Mouse (Mus musculus): ENCODE results near the gene Tmprss7.

Tmprss7 gene

DNA sequence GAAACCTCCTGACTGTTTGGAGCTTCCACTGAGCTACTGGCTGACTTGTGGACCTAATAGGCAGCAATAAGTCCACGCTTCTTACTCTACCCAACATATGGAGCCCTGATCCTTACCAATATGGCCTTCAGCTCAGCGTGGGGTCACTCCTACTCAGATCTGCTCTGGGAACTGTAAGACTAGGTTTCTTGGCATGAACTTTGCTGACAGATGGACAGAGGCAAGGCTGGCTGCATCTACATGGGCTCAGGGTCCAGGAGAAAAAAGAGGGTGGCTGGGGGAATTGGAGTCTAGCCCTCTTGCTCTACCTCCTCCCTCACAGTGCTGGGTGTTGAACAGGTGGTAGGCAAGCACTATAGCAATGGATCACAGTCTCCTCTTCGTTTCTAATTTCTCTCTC, 6.6 kb downstream of the Tmprss7 start:
- no peak for DNase-seq (ENCODE audit: inconsistent age in 2 of 2, low spot score in 1 of 2)

DNA sequence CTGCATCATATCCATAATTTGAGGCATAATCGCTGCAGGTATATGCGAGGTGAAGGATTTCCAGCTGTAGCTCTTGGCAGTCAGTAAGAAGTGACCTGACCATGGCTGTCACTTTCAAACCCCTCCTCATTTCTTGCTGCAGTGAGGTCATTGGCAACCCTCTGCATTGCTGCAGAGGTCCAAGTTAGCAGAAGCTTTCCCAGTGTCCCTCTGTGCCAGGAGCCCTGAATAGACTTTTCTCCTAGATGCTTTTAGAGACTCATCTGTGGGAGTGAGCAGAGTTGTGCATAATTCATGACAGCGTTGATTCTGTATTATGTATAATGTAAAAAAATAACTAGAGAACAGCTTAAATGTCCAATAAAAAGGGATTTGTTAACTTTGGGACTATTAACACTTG, 8.2 kb downstream of the Tmprss7 start:
- no peak for DNase-seq (ENCODE audit: inconsistent age in 2 of 2, low spot score in 1 of 2)

GRCm38 (mm10) chr16:45684815-45685214, 8.6 kb downstream of the Tmprss7 start:
- peak; percentile 58 to 91 for DNase-seq (ENCODE audit: inconsistent age in 2 of 2, low spot score in 1 of 2)

GRCm38 (mm10) chr16:45676462-45676861, 17.0 kb downstream of the Tmprss7 start:
- peak in 1 of 2 experiments; percentile 71 for DNase-seq (ENCODE audit: inconsistent age in 2 of 2, low spot score in 1 of 2)

GRCm38 (mm10) chr16:45670005-45670404, 23.5 kb downstream of the Tmprss7 start:
- peak; percentile 71 to 83 for DNase-seq (ENCODE audit: inconsistent age in 2 of 2, low spot score in 1 of 2)

DNA sequence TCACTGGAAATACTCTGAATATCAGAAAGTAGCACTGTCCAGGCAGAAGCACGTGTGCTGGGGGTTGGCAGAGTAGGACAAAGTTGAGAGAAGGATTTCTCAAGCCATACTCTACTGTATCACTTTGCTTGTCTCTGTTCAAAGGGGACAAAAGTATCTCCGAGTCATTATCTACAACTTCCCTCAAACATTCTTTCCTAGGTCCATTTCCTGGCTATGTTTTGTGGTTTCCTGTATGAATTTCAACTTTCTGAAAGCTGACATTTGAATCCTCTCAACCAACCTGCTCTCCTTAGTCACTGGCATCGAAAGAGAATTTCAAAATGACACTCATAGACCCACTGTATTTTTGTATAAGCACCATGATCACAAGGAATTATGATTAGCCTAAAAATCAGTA, 25.3 kb downstream of the Tmprss7 start:
- no peak for DNase-seq (ENCODE audit: inconsistent age in 2 of 2, low spot score in 1 of 2)

GRCm38 (mm10) chr16:45666136-45666535, 27.3 kb downstream of the Tmprss7 start:
- no peak for DNase-seq (ENCODE audit: inconsistent age in 2 of 2, low spot score in 1 of 2)

GRCm38 (mm10) chr16:45662381-45662780, 31.1 kb downstream of the Tmprss7 start:
- DNase-seq (ENCODE audit: inconsistent age in 2 of 2, low spot score in 1 of 2): no peak

DNA sequence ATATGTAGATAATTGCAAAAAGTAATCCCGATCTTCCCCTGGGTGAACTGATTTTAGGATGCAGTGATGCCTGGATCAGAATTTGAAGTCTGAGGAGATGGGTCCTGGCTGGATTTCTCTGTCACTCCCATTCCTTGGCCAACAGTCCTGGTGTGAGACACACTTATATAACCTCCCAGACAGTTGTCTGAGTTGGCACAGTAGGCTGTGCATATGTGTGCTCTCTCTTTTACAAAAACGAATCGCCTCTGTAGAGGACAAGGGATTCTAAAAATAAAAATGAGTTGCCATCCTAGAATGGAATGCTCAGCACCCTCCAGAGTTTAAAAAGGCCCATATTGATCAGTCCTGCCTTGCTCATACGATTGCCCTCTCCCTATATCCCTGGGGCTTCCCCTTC, 33.9 kb downstream of the Tmprss7 start:
- no peak for DNase-seq (ENCODE audit: inconsistent age in 2 of 2, low spot score in 1 of 2)

GRCm38 (mm10) chr16:45658248-45658647, 35.2 kb downstream of the Tmprss7 start:
- DNase-seq (ENCODE audit: inconsistent age in 2 of 2, low spot score in 1 of 2): no peak

GRCm38 (mm10) chr16:45657574-45658159, 35.8 kb downstream of the Tmprss7 start:
- DNase-seq (ENCODE audit: inconsistent age in 2 of 2, low spot score in 1 of 2): no peak

GRCm38 (mm10) chr16:45654465-45654864, 39.0 kb downstream of the Tmprss7 start:
- DNase-seq (ENCODE audit: inconsistent age in 2 of 2, low spot score in 1 of 2): no peak

- peak; percentile 29 to 64 for DNase-seq (ENCODE audit: inconsistent age in 2 of 2, low spot score in 1 of 2)
Measured at GRCm38 (mm10) chr16:45653934-45654332, 39.5 kb downstream of the Tmprss7 start, which contains the start of gene BC016579. Gene BC016579, minus strand, starts transcription at chr16:45654068.

- no peak for DNase-seq (ENCODE audit: inconsistent age in 2 of 2, low spot score in 1 of 2)
Measured at GRCm38 (mm10) chr16:45653009-45653933, 40.2 kb downstream of the Tmprss7 start.

GRCm38 (mm10) chr16:45651497-45651896, 42.0 kb downstream of the Tmprss7 start:
- DNase-seq (ENCODE audit: inconsistent age in 2 of 2, low spot score in 1 of 2): no peak

- DNase-seq (ENCODE audit: inconsistent age in 2 of 2, low spot score in 1 of 2): peak; percentile 77 to 90
Measured at GRCm38 (mm10) chr16:45644380-45644779, 49.1 kb downstream of the Tmprss7 start.

DNA sequence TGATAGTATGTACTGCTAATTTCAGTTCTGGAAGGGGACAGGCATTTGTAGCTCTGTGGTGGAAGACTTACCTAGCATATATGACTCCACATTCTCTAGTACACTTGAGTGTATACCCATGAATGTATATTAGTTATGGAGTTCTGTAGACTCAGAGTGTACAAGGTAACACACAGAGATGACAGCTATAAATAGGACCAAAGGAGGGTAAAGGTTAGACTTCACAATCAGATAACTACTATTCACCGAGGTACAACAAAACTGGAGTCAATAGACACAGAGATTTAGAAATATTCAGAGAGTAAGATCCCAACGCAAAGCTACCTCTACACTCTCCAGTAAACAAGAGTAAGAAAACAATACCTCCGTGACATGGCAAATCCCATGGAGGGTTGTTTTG, 49.5 kb downstream of the Tmprss7 start:
- no peak for DNase-seq (ENCODE audit: inconsistent age in 2 of 2, low spot score in 1 of 2)

- peak; percentile 31 to 62 for DNase-seq (ENCODE audit: inconsistent age in 2 of 2, low spot score in 1 of 2)
Measured at GRCm38 (mm10) chr16:45641301-45641700, 52.2 kb downstream of the Tmprss7 start.

GRCm38 (mm10) chr16:45640070-45640762, 53.2 kb downstream of the Tmprss7 start:
- DNase-seq (ENCODE audit: inconsistent age in 2 of 2, low spot score in 1 of 2): no peak

DNA sequence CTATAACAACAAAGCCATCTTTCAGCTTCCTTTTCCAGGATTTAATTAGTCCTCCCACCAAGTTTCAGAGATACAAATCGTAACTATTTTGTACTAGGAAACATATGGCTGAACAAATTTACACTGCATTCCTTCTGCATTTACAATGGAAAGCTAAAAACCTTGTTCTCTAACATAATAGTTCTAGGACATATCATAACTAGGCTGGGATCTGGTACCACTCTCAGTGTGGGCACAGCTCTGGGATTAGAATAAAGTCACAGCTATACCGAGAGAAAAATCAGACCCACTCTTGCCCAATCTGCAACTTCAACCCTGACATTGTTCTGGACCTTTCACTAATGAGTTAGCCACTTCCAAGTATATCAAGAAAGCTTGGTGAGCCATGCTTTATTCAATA, 57.6 kb downstream of the Tmprss7 start:
- no peak for DNase-seq (ENCODE audit: inconsistent age in 2 of 2, low spot score in 1 of 2)

DNA sequence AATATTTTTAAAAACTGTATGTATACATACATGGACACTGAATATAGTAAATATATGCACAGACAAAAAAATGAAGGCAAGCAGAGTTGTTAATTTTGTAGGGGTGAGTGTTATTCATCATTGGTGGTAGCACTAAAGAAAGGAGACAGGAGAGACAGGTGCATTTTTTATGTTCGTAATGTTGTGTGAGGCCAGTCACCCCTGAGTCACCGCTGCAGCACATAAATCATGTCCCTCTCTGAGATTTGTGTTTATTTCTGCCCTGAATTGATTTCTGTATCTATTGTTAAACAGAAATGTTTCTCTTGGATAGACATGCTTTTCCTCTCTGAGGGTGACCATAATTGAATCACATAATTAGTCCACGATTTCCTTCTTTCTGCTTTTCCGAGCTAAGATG, 61.0 kb downstream of the Tmprss7 start:
- peak in 1 of 2 experiments; percentile 67 for DNase-seq (ENCODE audit: inconsistent age in 2 of 2, low spot score in 1 of 2)
